Mouse (Mus musculus): ENCODE measurements at regions not wholly inside any gene's neighbourhood (a gene's known extent, or its start where the extent isn't known, plus 50 kb on each side); places are given as distances from the start of the nearest gene placed in this dataset.

DNA sequence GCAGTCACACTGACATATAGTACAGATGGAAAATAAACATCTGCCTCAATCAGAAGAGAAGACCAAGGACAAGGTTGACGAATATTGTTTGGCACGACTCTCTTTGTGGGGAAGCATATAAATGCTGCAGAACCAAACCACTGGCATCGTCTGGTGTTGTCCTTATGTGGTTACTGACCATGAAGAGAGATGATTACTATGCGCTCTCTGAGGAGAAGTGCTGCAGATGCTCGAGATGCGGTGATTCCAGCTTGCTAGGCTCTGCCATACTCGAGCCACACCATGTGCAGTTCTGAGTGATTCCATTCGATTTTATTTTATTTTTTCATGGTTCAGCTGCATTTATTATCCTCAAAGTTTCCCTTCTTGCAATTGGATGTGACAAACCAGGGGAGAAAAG, 393.5 kb downstream of the Cypt12 start:
- no peak for TF ChIP-seq CTCF (IDR thresholded peaks at IDR 0.05)
- no peak for TF ChIP-seq EP300 (IDR thresholded peaks at IDR 0.05)
